Mouse (Mus musculus) hindbrain, embryonic 10.5 days (tissue): ENCODE results near the gene Pitpnc1. TPM values are rescaled to one million over a fixed set of nuclear protein-coding genes. Genes with fewer than 3 reads are reported as not detected.
A peak's percentile ranks its signal among the peaks of the same experiment; 100 is the strongest.

Source experiments
- DNase-seq: peaks from one replicate; pipeline ENCODE4 v3.0.0-alpha.2; 2017; ENCODE audit warnings: low spot score
- H3K27ac ChIP-seq: fragments of 300-500 bp; sonication (generic); 2 replicates; pipeline ENCODE4 v1.5.1; 2016; ENCODE audit warnings: mild to moderate bottlenecking, moderate library complexity
- H3K27me3 ChIP-seq: fragments of 300-500 bp; sonication (generic); 2 replicates; pipeline ENCODE4 v1.6.1; 2016; ENCODE audit warnings: mild to moderate bottlenecking; ENCODE audit not compliant: poor library complexity, insufficient read depth, severe bottlenecking
- H3K36me3 ChIP-seq: fragments of 300-500 bp; sonication (generic); 2 replicates; pipeline ENCODE4 v1.6.1; 2016; ENCODE audit warnings: mild to moderate bottlenecking, moderate library complexity
- H3K4me1 ChIP-seq: fragments of 300-500 bp; sonication (generic); replicated peaks from 2 replicates; pipeline ENCODE4 v1.6.1; 2016; ENCODE audit warnings: mild to moderate bottlenecking
- H3K4me3 ChIP-seq: fragments of 300-500 bp; sonication (generic); 2 replicates; pipeline ENCODE4 v1.5.1; 2016; ENCODE audit warnings: mild to moderate bottlenecking, moderate library complexity
- H3K9me3 ChIP-seq: fragments of 300-500 bp; sonication (generic); 2 replicates; pipeline ENCODE4 v1.6.1; 2016; ENCODE audit warnings: mild to moderate bottlenecking, moderate library complexity
- WGBS: fragments of 180-500 bp; shearing (Covaris S2); methylation state at CpG from one replicate; pipeline ENCODE4 v1.1.7; 2016; 5-methylcytosine and 5-hydroxymethylcytosine counted together
- polyA plus RNA-seq: library from polyadenylated mRNA; unstranded; fragments of >200 nt; fragmentation: Nextera tagmentation; extraction: Ambion mirVana; gene quantifications from 2 replicates; pipeline ENCODE4 v1.2.1, GENCODE M21; 2016

The Pitpnc1 gene
- polyA plus RNA-seq, 1 experiment from 2014 or later, result 21.9 TPM

DNA sequence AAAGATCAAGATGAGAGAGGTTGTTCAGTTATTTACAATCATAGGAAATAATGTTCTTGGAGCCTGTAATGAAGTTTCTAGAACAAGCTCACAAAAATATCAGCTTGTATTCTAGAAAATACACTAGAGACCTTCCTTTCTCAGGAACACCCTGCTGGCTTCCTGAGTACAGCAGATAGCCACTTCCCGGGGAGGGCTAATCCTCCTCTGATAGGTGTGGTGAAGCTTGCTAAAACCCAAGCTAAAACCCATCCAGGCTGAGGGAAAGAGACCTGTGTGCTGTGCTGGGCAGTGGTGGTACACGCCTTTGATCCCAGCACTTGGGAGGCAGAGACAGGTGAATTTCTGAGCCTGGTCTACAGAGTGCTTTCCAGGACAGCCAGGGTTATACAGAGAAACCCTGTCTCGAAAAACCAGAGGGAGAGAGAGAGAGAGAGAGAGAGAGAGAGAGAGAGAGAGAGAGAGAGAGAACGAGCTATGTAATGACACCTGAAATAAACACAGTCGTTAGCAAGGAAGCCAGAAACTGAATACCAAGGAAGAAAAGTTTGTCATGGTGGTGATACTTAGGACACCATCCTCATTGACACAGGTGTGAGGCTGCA, 48.6 kb downstream of the Pitpnc1 start:
- H3K27me3 ChIP-seq, result no peaks in the 10 kb centered on the region
- H3K36me3 ChIP-seq, result no peaks in the 10 kb centered on the region
- no peak overlapping the region for H3K4me3 ChIP-seq
- H3K9me3 ChIP-seq, result no peaks in the 10 kb centered on the region
- no peak overlapping the region for H3K27ac ChIP-seq
- 69% methylated on average over 5 of the region's 5 CpGs for WGBS
- DNase-seq, result no peak
- peaks cover 13% of the 10 kb centered on the region for H3K4me1 ChIP-seq

DNA sequence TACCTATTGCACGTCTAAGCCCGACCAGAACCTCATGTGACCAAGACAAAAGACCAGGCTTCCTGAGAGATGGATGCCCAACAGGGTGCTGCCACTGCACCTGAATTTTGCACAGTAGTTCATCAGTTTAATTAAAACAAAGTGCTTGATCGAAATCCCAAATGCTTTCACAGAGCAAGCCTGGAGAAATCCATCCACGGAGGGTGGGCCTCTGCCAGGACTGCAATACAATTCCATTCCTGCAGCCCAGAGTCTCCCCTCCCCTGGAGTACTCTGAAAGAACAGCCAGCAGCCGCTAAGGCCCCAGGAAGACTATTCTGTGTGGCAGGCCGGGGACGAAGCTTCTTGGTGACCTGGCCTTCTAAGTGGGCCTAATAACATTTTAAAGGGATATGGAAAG, 50.6 kb downstream of the Pitpnc1 start:
- no peak overlapping the region for H3K4me3 ChIP-seq
- H3K36me3 ChIP-seq, result no peaks in the 10 kb centered on the region
- H3K4me1 ChIP-seq, result peaks cover 28% of the 10 kb centered on the region
- peak overlapping the region; percentile 47 for H3K27ac ChIP-seq
- no peak for DNase-seq
- no peaks in the 10 kb centered on the region for H3K9me3 ChIP-seq
- WGBS, result 64% methylated on average over 7 of the region's 7 CpGs
- no peaks in the 10 kb centered on the region for H3K27me3 ChIP-seq

DNA sequence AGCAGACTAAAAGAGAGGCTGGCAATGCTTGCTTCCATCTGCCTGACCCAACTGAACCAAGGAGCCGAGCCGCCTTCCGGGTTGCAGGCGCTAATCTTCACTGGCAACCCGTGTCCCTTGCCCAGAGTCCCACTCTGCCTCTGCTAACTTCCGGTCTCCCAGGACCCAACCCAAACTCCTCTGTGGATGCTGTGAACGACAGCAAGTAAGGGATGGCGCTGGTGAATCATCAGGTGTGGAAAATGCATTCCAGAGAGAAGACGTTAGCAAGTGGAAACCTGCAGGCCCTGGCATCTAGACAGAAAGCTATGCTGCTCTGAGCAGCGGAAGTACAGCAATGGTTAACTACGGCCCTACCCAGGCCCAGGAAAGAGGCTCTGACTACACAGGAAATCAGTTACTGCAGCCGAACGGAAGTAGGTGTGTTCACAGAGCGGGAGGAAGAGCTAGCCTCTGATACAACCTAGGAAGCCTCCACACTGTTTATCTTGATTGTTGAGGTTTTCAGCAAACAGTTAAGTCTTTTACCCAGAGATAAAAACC, 53.4 kb downstream of the Pitpnc1 start:
- H3K9me3 ChIP-seq, result no peaks in the 10 kb centered on the region
- no peak for DNase-seq
- peaks cover 52% of the 10 kb centered on the region for H3K4me1 ChIP-seq
- 61% methylated on average over 14 of the region's 14 CpGs for WGBS
- H3K4me3 ChIP-seq, result 0 out of 2 replicates have a peak overlapping the region, but pooled peaks have one; percentile 11
- no peaks in the 10 kb centered on the region for H3K27me3 ChIP-seq
- no peaks in the 10 kb centered on the region for H3K36me3 ChIP-seq
- H3K27ac ChIP-seq, result peak overlapping the region; percentile 86

DNA sequence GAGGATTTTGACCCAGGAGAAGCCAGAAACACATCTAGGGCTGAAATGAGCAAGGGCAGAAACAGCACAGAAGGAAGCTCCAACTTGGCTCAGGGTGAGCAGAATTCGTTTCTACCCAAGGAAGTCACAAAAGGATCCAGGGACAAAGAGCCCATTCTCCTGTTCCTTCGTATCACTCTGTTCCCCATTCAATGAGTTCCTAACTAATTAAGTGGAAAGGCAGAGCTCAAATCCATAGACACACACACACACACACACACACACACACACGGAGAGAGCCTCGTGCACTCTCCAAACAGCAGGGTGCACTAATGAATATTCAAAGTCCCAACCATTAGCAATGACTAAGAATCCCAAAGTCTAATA, 54.0 kb downstream of the Pitpnc1 start:
- Histone ChIP-seq H3K27ac (peak overlapping the region; percentile 86), H3K4me3 (peak overlapping the region; percentile 20), H3K36me3 (no peaks in the 10 kb centered on the region), H3K27me3 (no peaks in the 10 kb centered on the region), H3K4me1 (peaks cover 52% of the 10 kb centered on the region), H3K9me3 (no peaks in the 10 kb centered on the region)
- peak; percentile 53 for DNase-seq
- WGBS, result 7% methylated on average over 4 of the region's 4 CpGs

DNA sequence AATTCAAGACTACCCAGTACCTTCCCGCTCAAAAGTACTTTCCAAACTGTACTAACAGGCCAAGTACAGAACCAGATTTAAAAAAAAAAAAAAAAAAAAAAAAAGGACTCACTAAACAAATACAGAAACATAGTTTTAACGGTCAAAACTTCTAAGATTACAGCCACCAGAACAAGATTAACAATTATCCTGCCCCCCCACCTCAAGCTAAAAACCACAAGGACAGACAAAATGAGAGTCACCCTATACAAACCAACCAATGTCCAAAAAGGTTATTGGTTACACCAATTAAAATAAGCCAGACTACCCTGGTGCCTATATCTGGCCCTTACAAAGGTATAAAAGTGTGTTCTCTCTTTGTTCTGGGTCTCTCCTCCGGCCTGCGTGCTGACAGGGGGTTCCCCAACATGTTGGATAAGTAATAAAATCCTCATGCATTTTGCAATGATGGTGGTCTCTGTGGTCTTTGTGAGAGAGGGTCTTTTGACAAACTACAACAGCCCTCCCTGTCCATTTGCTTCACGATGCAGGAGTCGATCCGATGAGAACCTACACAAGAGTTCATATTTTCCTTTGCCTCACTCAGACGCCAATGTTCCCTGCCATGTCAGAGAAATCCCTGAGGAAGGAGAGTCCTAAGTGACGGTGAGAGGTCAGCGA, 54.5 kb downstream of the Pitpnc1 start:
- Histone ChIP-seq H3K36me3 (no peaks in the 10 kb centered on the region), H3K27ac (peak overlapping the region; percentile 86), H3K27me3 (no peaks in the 10 kb centered on the region), H3K4me1 (peaks cover 52% of the 10 kb centered on the region), H3K9me3 (no peaks in the 10 kb centered on the region), H3K4me3 (peak overlapping the region; percentile 20)
- WGBS, result 45% methylated on average over 10 of the region's 10 CpGs
- DNase-seq, result no peak

DNA sequence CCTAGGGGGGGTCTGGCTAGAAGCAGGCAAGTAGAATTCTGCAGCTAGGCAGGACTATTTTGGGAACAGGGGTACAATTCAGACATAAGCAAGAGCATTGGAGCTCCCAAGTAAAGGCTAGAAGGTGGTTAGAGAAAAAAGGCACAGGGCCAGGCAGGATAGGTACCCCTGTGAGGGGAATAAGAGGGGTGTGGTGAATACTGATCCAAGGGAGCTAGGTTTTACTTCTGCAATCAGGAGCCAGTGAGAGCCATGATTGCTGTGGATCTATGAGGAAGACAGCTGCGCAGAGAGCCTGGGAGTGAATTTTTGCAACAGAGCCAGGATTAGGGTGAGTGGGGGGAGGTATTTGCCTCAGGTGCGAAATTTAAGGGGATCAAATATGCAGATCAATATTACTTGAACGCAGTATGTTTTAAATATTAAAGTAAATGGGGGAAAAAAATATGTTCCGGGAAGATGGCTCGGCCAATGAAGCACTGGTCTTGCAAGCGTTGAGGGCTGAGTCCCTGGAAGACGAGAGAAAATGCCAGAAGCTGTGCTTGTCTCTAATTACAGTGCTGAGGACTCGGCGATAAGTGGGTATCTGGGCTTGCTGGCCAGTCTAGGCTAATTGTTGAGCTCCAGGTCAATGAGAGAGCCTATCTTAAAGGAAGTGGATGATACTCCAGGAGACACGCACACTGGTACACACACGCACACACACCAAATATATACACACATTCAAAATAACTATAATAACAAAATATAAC, 55.3 kb downstream of the Pitpnc1 start:
- peaks cover 52% of the 10 kb centered on the region for H3K4me1 ChIP-seq
- no peak overlapping the region for H3K4me3 ChIP-seq
- no peak for DNase-seq
- H3K36me3 ChIP-seq, result no peaks in the 10 kb centered on the region
- peak overlapping the region; percentile 5 for H3K27ac ChIP-seq
- no peaks in the 10 kb centered on the region for H3K9me3 ChIP-seq
- 80% methylated on average over 11 of the region's 11 CpGs for WGBS
- H3K27me3 ChIP-seq, result no peaks in the 10 kb centered on the region

DNA sequence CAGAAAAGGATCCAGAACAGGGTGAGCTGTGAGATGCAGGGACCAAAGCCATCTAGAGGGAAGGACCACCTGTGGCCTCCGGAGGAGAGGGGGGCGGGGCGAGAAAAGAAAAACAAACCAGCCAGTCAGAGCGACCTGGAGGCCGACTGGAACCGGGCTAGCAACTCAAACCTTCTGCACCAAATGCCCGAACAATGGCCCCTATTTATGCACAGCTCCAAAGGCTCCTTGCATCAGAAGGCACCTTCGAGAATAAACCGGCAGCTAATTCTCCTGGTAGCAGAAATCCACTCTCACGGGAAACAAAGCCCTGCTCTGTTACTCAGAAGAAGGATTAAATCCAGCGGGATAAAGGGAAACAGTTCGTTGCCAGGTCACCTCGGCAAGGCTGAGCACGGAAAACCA, 57.2 kb downstream of the Pitpnc1 start:
- WGBS, result 1% methylated on average over 14 of the region's 14 CpGs
- no peaks in the 10 kb centered on the region for H3K36me3 ChIP-seq
- H3K4me1 ChIP-seq, result peaks cover 52% of the 10 kb centered on the region
- peak; percentile 71 for DNase-seq
- no peaks in the 10 kb centered on the region for H3K27me3 ChIP-seq
- H3K9me3 ChIP-seq, result no peaks in the 10 kb centered on the region
- peak overlapping the region; percentile 79 for H3K27ac ChIP-seq
- peak overlapping the region; percentile 40 for H3K4me3 ChIP-seq

DNA sequence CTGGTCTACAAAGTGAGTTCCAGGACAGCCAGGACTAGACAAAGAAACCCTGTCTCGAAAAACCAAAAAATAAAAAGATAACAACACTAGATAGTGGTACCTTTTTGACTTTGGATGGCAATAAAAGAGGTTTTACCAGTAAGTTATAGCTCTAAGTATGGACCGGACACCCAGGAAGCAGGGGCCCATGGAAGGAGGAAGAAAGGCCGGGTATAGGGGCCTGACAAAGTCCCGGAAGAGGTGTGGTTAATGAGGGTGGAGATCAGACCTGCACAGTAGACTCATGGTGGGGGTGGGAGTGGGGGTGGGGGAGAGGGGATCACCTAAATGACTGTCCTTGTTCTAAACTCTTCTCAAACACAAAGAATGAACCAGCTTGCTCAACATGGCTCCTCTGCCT, 58.4 kb downstream of the Pitpnc1 start:
- no peaks in the 10 kb centered on the region for H3K27me3 ChIP-seq
- H3K4me3 ChIP-seq, result no peak overlapping the region
- no peak for DNase-seq
- 91% methylated on average over 4 of the region's 4 CpGs for WGBS
- H3K36me3 ChIP-seq, result no peaks in the 10 kb centered on the region
- H3K4me1 ChIP-seq, result peaks cover 49% of the 10 kb centered on the region
- peak overlapping the region; percentile 79; the same call in 1 of the 2 replicates for H3K27ac ChIP-seq
- H3K9me3 ChIP-seq, result no peaks in the 10 kb centered on the region

DNA sequence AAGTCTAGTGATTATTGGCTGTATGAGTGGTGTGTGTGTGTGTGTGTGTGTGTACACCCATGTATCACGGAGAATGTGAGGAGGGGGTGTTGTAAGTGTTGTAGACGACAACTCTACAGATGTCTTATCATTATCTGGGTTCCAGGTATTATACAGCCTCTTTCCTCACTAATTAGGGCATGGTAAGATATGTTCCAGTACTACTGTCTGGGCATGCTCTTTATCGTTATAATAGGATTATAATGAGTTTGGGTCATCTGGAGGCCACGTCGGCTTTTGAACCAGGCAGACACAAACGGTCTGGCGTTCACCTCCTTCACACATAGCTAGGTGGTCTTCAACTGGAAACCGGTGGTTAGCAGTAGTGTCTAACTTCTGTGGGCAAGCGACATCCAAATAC, 58.9 kb downstream of the Pitpnc1 start:
- no peaks in the 10 kb centered on the region for H3K9me3 ChIP-seq
- H3K36me3 ChIP-seq, result no peaks in the 10 kb centered on the region
- WGBS, result 90% methylated on average over 9 of the region's 9 CpGs
- peaks cover 44% of the 10 kb centered on the region for H3K4me1 ChIP-seq
- H3K27me3 ChIP-seq, result no peaks in the 10 kb centered on the region
- H3K4me3 ChIP-seq, result no peak overlapping the region
- H3K27ac ChIP-seq, result no peak overlapping the region
- DNase-seq, result no peak

DNA sequence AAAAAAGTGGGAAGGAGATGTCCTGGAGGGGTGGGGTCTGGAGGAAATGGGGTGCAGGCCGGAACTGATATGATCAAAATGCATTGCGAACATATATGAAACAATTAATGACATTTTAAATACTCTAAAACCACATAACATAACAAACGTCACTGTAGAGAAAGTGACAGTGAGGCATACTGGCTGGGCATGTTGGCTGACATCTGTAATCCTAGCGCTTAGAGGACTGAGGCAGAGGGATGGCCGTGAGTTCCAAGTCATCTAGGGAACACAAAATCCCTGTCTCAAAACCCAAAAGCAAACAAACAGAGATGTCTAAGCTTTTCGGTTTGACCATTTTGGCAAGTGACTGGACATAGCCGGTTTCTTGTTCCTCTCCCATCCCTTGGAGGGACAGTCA, 59.7 kb downstream of the Pitpnc1 start:
- no peak overlapping the region for H3K27ac ChIP-seq
- 85% methylated on average over 7 of the region's 7 CpGs for WGBS
- no peak for DNase-seq

DNA sequence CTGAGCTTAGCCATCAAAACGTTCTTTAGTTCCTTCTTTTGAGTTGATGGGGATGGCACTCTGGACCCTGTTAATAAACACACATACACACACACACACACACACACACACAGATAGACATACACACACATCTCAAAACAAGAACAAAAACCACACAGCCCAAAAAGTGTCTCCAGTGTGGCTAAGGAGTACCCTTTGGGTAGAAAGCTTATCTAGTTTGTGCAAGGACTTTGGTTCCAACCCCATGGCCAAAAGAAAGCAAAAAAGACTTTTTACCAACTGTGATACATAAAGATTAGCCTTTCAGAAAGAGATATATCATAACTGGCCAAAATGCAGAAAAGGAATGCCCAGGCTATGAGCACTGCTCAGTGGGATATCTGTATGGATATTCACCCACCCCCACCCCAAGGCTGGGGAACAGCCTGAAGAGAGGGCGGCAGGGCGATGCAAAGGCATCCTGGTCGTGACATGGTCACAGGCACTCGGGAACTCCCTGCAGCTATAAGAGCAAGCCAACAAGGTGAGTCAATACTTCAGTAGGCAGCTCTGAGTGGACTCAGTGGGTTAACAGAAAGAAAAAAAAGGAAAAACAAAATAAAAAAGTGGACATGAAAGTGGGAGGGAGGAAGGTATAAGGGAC, 60.3 kb downstream of the Pitpnc1 start:
- peaks cover 31% of the 10 kb centered on the region for H3K4me1 ChIP-seq
- no peaks in the 10 kb centered on the region for H3K36me3 ChIP-seq
- no peaks in the 10 kb centered on the region for H3K9me3 ChIP-seq
- H3K4me3 ChIP-seq, result no peak overlapping the region
- no peak for DNase-seq
- WGBS, result 76% methylated on average over 5 of the region's 5 CpGs
- no peak overlapping the region for H3K27ac ChIP-seq
- H3K27me3 ChIP-seq, result no peaks in the 10 kb centered on the region

More for the DNA sequence above, 59.7 kb downstream of the Pitpnc1 start:
- no peak overlapping the region for H3K4me3 ChIP-seq
- H3K36me3 ChIP-seq, result no peaks in the 10 kb centered on the region
- no peaks in the 10 kb centered on the region for H3K9me3 ChIP-seq
- H3K27me3 ChIP-seq, result no peaks in the 10 kb centered on the region
- peaks cover 36% of the 10 kb centered on the region for H3K4me1 ChIP-seq

DNA sequence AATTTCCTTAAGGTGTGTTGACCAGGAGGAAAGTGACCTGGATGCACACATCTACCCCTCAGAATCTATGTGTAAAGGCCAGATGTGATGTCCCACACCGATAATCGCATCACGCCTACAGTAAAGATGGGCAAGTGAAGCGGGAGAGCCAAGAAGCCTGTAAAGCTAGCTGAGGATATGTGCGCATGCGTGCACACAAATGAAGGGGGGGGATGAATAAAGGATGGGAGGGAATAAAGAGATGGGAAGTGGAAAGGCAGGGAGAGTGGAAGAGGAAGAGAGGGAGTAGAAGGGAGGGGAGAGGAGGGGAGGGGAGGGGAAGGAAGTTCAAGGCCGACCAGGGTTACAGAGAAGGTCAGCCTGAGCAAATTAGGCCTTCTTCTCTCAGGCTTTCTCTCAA, 61.6 kb downstream of the Pitpnc1 start:
- H3K4me1 ChIP-seq, result peaks cover 18% of the 10 kb centered on the region
- DNase-seq, result no peak
- H3K36me3 ChIP-seq, result no peaks in the 10 kb centered on the region
- whole genome bisulfite sequencing, result 92% methylated on average over 7 of the region's 7 CpGs
- H3K27me3 ChIP-seq, result no peaks in the 10 kb centered on the region
- no peaks in the 10 kb centered on the region for H3K9me3 ChIP-seq
- no peak overlapping the region for H3K27ac ChIP-seq
- H3K4me3 ChIP-seq, result no peak overlapping the region
